Mouse (Mus musculus) forebrain, embryonic 10.5 days (tissue): Measurements from ENCODE around the gene Prrt1. TPM values are rescaled to one million over a fixed set of nuclear protein-coding genes. Genes with fewer than 3 reads are reported as not detected.

Experiments used
- DNase-seq: peaks from one replicate; pipeline ENCODE4 v3.0.0-alpha.2; 2017; ENCODE audit warnings: low spot score; ENCODE audit errors: extremely low spot score
- H3K27ac ChIP-seq: fragments of 300-500 bp; sonication (generic); 2 replicates; pipeline ENCODE4 v1.5.1; 2016; ENCODE audit warnings: mild to moderate bottlenecking
- H3K27me3 ChIP-seq: fragments of 300-500 bp; sonication (generic); 2 replicates; pipeline ENCODE4 v1.6.1; 2016; ENCODE audit warnings: mild to moderate bottlenecking; ENCODE audit not compliant: poor library complexity, severe bottlenecking
- H3K36me3 ChIP-seq: fragments of 300-500 bp; sonication (generic); replicated peaks from 2 replicates; pipeline ENCODE4 v1.6.1; 2016; ENCODE audit warnings: mild to moderate bottlenecking, moderate library complexity
- H3K4me1 ChIP-seq: fragments of 300-500 bp; sonication (generic); 2 replicates; pipeline ENCODE4 v1.6.1; 2016
- H3K4me3 ChIP-seq: fragments of 300-500 bp; sonication (generic); 2 replicates; pipeline ENCODE4 v1.5.1; 2016; ENCODE audit warnings: mild to moderate bottlenecking, moderate library complexity
- H3K9me3 ChIP-seq: fragments of 300-500 bp; sonication (generic); 2 replicates; pipeline ENCODE4 v1.6.1; 2016; ENCODE audit warnings: mild to moderate bottlenecking, moderate library complexity
- WGBS: fragments of 180-500 bp; shearing (Covaris S2); methylation state at CpG from one replicate; pipeline ENCODE4 v1.1.7; 2016; 5-methylcytosine and 5-hydroxymethylcytosine counted together
- polyA plus RNA-seq: library from polyadenylated mRNA; unstranded; fragments of >200 nt; fragmentation: Nextera tagmentation; extraction: Ambion mirVana; gene quantifications from 2 replicates; pipeline ENCODE4 v1.2.1, GENCODE M21; 2016

Prrt1 gene
- polyA plus RNA-seq, result 0.54 and 0.62 TPM in 2 replicates

DNA sequence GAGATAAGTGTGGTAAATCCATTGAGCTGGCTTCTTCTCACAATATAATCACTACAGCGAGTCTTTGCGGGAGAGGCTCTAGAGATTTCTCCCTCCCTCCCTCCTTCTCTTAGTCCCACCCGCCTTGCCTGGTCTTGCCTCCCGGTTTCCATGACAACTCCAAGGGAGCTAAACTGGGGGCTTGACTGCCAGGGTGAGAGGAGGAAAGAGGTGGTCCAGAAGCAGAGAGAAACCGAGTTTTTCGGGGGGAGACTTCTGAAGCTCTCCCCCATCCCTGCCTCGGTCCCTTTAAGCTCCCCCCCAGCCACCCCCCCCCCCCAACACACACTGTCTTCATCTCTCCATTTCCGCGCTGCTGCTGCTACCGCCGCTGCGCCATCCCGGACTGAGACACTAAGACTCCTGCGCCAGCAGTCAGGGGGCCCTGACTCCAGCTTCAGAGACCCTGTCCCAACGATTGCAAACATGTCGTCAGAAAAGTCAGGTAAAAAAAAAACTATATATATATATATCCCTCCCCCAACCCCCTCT is at the start of gene Prrt1:
TSS of gene Prrt1 (plus strand) at position 313 of the 531 bp plus-strand sequence.
- Histone ChIP-seq H3K36me3 (peaks cover 11% of the 10 kb centered on the region), H3K9me3 (no peaks in the 10 kb centered on the region), H3K27ac (peak within 1 kb of the TSS; percentile 89), H3K4me3 (peak within 1 kb of the TSS; percentile 80), H3K27me3 (peaks cover 61% of the 10 kb centered on the region), H3K4me1 (peaks cover 72% of the 10 kb centered on the region)
- WGBS, result under 1% methylated on average over 16 of the region's 16 CpGs
- DNase-seq, result peak; percentile 53

DNA sequence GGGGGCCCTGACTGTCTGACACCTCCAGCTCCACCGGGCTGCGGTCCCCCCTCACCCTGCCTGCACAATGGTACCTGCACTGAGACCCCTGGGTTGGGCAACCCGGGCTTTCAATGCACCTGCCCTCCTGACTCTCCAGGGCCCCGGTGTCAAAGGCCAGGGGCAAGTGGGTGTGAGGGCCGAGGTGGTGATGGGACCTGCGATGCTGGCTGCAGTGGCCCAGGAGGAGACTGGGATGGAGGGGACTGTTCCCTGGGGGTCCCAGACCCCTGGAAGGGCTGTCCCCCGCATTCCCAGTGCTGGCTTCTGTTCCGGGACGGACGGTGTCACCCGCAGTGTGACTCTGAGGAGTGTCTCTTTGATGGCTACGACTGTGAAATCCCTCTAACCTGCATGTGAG is 46.8 kb upstream of the Prrt1 start:
- H3K4me3 ChIP-seq, result no peak overlapping the region
- no peaks in the 10 kb centered on the region for H3K9me3 ChIP-seq
- peaks cover 33% of the 10 kb centered on the region for H3K4me1 ChIP-seq
- DNase-seq, result no peak
- WGBS, result 89% methylated on average over 12 of the region's 12 CpGs
- H3K36me3 ChIP-seq, result no peaks in the 10 kb centered on the region
- H3K27me3 ChIP-seq, result no peaks in the 10 kb centered on the region
- H3K27ac ChIP-seq, result peak overlapping the region; percentile 44; the same call in 1 of the 2 replicates

DNA sequence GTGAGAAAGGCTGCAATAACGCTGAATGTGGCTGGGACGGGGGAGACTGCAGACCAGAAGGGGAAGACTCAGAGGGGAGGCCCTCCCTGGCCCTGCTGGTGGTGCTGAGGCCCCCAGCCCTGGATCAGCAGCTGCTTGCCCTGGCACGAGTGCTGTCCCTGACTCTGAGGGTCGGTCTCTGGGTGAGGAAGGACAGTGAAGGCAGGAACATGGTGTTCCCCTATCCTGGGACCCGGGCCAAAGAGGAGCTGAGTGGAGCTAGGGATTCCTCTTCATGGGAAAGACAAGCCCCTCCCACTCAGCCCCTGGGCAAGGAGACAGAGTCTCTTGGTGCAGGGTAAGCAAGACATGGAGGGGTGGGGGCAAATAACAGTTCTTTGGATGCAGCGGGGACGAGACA is 45.9 kb upstream of the Prrt1 start:
- Histone ChIP-seq H3K27ac (peak overlapping the region; percentile 36), H3K4me3 (no peak overlapping the region), H3K9me3 (no peaks in the 10 kb centered on the region), H3K36me3 (no peaks in the 10 kb centered on the region), H3K4me1 (peaks cover 41% of the 10 kb centered on the region), H3K27me3 (no peaks in the 10 kb centered on the region)
- 71% methylated on average over 7 of the region's 7 CpGs for WGBS
- DNase-seq, result no peak

DNA sequence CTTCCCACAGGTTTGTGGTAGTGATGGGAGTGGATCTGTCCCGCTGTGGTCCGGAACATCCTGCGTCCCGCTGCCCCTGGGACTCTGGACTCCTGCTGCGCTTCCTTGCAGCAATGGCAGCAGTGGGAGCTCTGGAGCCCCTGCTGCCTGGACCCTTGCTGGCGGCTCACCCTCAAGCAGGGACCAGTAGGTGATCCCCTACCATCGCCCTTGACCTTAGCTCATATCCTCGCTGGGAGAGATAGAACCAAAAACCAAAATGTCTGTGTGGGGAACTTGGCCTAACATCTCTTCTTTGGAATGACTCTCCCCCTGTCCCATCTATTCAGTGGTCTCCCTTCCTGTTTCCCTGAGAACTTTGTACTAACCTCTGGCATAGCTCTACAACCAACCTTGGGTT is 45.5 kb upstream of the Prrt1 start:
- WGBS, result 85% methylated on average over 8 of the region's 8 CpGs
- DNase-seq, result no peak

DNA sequence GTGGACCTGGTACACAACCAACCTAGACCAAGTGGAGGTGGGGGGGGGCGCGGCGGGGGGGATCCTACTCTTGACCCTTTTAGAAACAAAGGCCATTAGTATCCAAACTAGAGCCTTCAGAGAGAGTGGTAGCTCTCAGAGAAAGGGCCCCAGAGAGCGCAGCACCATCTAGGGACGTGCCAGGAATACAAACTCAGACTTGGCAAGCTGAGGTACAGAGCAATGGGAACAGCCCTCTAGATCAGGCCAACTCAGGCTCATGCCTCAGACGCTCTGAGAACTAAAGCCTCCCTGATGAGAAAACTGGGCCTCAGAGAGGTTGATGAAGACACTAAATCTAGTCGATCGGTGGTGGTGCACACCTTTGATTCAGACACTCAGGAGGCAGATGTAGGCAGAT is 44.2 kb upstream of the Prrt1 start:
- no peak for DNase-seq
- Histone ChIP-seq H3K27me3 (no peaks in the 10 kb centered on the region), H3K9me3 (no peaks in the 10 kb centered on the region), H3K4me3 (peak overlapping the region; percentile 78; the same call in 1 of the 2 replicates), H3K27ac (peak overlapping the region; percentile 98), H3K36me3 (no peaks in the 10 kb centered on the region), H3K4me1 (peaks cover 59% of the 10 kb centered on the region)
- WGBS, result 90% methylated on average over 8 of the region's 8 CpGs

More for the DNA sequence above, 45.5 kb upstream of the Prrt1 start:
- Histone ChIP-seq H3K27me3 (no peaks in the 10 kb centered on the region), H3K4me3 (no peak overlapping the region), H3K9me3 (no peaks in the 10 kb centered on the region), H3K27ac (peak overlapping the region; percentile 36; the same call in 1 of the 2 replicates), H3K36me3 (no peaks in the 10 kb centered on the region), H3K4me1 (peaks cover 46% of the 10 kb centered on the region)

DNA sequence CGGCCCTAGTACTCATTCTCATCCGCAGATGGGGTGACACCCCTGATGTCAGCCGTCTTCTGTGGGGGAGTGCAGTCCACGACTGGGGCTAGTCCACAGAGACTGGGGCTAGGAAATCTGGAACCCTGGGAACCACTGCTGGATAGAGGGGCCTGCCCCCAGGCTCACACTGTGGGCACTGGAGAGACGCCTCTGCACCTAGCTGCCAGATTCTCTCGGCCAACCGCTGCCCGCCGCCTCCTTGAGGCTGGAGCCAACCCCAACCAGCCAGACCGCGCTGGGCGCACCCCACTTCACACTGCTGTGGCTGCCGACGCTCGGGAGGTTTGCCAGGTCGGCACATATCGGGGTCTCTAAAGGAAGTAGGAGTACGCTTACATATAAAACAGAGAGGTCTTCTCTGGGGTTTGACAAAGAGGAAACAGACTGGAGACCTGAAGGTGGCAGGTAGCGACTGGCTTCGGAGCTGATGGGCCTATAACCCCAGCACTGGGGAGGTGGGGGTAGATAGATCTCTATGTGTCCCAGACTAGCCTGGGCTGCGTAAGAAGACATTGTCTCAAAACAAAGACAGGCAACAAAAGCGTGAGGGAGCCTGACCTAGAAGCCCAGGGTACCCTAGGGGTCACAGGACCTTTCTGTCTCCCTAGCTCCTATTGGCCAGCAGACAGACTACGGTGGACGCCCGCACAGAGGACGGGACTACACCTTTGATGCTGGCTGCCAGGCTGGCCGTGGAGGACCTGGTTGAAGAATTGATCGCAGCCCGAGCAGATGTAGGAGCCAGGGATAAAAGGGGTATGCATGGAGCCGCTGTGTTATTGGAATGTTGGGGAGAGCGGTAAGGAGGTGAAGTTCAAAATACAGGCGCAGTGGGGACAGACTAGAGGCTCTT is 43.2 kb upstream of the Prrt1 start:
- H3K4me3 ChIP-seq, result peak overlapping the region; percentile 78
- no peaks in the 10 kb centered on the region for H3K36me3 ChIP-seq
- H3K4me1 ChIP-seq, result peaks cover 69% of the 10 kb centered on the region
- no peaks in the 10 kb centered on the region for H3K9me3 ChIP-seq
- 20% methylated on average over 32 of the region's 32 CpGs for WGBS
- H3K27ac ChIP-seq, result peak overlapping the region; percentile 98
- no peaks in the 10 kb centered on the region for H3K27me3 ChIP-seq
- DNase-seq, result no peak

DNA sequence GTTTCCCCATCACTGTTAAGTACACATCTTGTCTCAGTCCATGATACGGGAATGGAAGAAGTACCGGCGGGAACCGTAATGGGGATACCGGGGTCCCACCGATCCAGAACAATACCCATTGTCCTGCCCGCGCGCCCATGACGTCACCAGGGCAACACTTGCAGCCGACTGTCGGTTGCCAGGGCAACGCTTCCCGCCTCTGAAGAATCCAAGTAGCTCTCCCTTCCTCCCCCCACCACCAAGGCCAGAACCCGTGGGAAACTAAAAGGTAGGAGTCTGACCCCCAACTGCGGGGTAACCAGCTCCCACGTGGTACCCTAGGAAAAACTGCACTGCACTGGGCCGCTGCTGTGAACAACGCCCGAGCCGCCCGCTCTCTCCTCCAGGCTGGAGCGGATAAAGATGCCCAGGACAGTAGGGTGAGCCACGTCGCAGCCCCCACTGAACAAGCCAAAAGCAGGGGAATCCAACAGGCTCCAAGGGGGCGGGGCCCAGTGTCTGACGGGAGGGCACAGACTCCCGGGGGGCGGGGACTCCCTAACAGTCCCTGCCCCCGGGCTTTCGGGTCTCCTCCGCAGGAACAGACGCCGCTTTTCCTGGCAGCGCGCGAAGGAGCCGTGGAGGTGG is 42.4 kb upstream of the Prrt1 start:
- Histone ChIP-seq H3K4me1 (peaks cover 76% of the 10 kb centered on the region), H3K36me3 (no peaks in the 10 kb centered on the region), H3K4me3 (peak overlapping the region; percentile 78), H3K27ac (peak overlapping the region; percentile 98), H3K9me3 (no peaks in the 10 kb centered on the region), H3K27me3 (no peaks in the 10 kb centered on the region)
- WGBS, result under 1% methylated on average over 38 of the region's 38 CpGs
- peak; percentile 93 for DNase-seq

DNA sequence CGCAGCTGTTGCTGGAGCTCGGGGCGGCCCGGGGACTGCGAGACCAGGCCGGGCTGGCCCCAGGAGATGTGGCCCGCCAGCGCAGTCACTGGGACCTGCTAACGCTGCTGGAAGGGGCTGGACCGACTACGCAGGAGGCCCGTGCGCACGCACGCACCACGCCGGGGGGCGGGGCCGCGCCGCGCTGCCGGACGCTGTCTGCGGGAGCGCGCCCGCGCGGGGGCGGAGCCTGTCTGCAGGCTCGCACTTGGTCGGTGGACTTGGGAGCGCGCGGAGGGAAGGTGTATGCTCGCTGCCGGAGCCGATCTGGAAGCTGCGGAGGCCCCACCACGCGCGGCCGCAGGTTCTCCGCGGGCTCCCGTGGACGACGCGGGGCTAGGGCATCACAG is 41.9 kb upstream of the Prrt1 start:
- under 1% methylated on average over 49 of the region's 50 CpGs for WGBS
- Histone ChIP-seq H3K36me3 (no peaks in the 10 kb centered on the region), H3K27me3 (no peaks in the 10 kb centered on the region), H3K4me1 (peaks cover 82% of the 10 kb centered on the region), H3K9me3 (no peaks in the 10 kb centered on the region), H3K27ac (peak overlapping the region; percentile 98), H3K4me3 (peak overlapping the region; percentile 78)
- peak; percentile 94 for DNase-seq

DNA sequence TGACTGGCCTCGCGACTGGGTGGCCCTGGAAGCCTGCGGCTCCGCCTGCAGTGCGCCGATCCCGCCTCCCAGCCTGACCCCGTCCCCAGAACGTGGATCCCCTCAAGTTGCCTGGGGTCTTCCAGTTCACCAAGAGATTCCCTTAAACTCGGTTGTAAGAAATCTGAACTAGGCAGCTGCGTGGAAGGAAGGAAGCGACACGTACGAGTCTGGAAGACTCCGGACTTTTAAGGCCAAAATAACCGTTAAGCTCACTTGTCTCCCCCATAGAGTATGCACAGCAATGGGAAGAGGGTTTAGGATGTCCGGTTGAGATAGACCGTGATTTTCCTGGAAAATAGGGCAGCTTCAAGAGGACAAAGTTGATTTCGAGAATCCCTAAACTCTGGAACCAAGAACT is 41.5 kb upstream of the Prrt1 start:
- WGBS, result 4% methylated on average over 19 of the region's 19 CpGs
- Histone ChIP-seq H3K9me3 (no peaks in the 10 kb centered on the region), H3K27me3 (no peaks in the 10 kb centered on the region), H3K4me3 (peak overlapping the region; percentile 78), H3K27ac (peak overlapping the region; percentile 98), H3K4me1 (peaks cover 86% of the 10 kb centered on the region), H3K36me3 (no peaks in the 10 kb centered on the region)
- DNase-seq, result no peak

DNA sequence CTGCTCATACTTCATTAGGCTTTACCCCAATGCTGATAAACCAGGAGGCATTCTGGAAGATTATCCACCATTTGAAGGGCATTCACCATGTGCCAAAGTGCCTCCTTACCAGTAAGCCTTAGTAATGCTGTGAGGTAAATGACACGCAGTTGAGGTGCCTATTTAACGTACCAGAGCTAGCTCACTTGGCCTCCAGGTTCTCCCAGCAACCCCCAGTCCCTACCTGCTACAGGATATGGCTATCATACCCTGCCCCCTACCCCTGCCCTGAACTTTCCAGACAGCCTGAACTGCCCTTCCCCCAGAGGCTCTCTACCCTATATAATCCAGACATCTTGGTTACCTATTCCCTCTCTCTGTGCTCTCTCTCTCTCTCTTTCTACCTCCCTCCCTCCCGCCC is 40.6 kb upstream of the Prrt1 start:
- H3K4me1 ChIP-seq, result peaks cover 95% of the 10 kb centered on the region
- peak overlapping the region; percentile 94; the same call in 1 of the 2 replicates for H3K4me3 ChIP-seq
- peaks cover 2% of the 10 kb centered on the region for H3K36me3 ChIP-seq
- no peak for DNase-seq
- no peaks in the 10 kb centered on the region for H3K27me3 ChIP-seq
- H3K9me3 ChIP-seq, result no peaks in the 10 kb centered on the region
- H3K27ac ChIP-seq, result peak overlapping the region; percentile 100; the same call in 1 of the 2 replicates
- WGBS, result 70% methylated on average over 3 of the region's 3 CpGs

DNA sequence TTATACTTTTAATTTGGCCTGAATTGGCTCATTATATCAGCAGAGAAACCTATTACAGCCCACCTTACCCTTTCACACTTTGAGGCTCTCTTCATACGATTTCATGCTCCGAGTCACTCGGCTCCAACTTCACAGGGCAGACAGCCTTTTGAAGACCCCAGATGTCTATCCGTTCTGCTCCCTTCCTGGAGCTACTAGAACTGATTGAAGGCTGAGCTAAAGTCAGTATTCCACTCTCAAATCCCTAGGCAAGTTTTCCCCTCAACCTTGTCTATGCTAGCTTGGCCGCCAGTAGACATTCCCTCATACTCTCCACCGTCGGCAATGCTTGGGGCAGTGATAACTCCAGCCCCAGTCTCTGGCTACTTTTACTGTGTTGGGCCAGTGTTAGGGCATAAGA is 40.1 kb upstream of the Prrt1 start:
- peak overlapping the region; percentile 94; the same call in 1 of the 2 replicates for H3K4me3 ChIP-seq
- H3K9me3 ChIP-seq, result no peaks in the 10 kb centered on the region
- 52% methylated on average over 7 of the region's 7 CpGs for WGBS
- H3K27me3 ChIP-seq, result no peaks in the 10 kb centered on the region
- peak overlapping the region; percentile 100 for H3K27ac ChIP-seq
- peaks cover 99% of the 10 kb centered on the region for H3K4me1 ChIP-seq
- H3K36me3 ChIP-seq, result peaks cover 6% of the 10 kb centered on the region
- no peak for DNase-seq

DNA sequence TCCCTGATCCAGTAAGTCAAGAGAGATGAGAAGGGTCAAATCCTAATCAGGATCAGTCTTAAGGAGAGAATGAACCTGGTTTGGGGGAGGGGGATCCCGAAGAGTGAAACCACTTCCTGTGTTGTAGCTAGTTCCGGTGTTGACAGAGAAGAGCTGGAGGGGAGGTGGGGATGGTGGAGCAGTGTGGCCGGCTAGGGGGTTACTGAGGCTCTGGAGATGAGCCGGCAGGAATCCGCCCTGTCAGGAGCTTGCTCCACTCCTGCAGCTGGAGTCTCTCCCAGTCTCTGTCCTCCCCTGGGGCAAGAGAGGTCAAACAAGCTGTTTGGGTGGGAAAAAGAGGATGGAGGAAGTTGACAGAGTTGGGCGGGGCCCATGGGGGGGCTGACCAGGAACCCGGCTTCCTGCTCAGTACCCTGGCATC is 39.6 kb upstream of the Prrt1 start, which contains the start of gene Gpsm3:
TSS of gene Gpsm3 (plus strand) at position 126 of the 421 bp plus-strand sequence.
- 33% methylated on average over 7 of the region's 7 CpGs for WGBS

More for the DNA sequence above, 39.6 kb upstream of the Prrt1 start, which contains the start of gene Gpsm3:
- Histone ChIP-seq H3K27ac (peak within 1 kb of the TSS; percentile 100), H3K9me3 (no peaks in the 10 kb centered on the region), H3K27me3 (no peaks in the 10 kb centered on the region), H3K4me3 (peak within 1 kb of the TSS; percentile 94), H3K36me3 (peaks cover 11% of the 10 kb centered on the region), H3K4me1 (peaks cover 100% of the 10 kb centered on the region)
- DNase-seq, result no peak
